Mouse (Mus musculus): ENCODE data around the gene Fer1l5. TPM values are rescaled to one million over a fixed set of nuclear protein-coding genes. Genes with fewer than 3 reads are reported as not detected.

Gene Fer1l5
- polyA plus RNA-seq, 1 experiment from 2014 or later: 0.61 TPM

DNA sequence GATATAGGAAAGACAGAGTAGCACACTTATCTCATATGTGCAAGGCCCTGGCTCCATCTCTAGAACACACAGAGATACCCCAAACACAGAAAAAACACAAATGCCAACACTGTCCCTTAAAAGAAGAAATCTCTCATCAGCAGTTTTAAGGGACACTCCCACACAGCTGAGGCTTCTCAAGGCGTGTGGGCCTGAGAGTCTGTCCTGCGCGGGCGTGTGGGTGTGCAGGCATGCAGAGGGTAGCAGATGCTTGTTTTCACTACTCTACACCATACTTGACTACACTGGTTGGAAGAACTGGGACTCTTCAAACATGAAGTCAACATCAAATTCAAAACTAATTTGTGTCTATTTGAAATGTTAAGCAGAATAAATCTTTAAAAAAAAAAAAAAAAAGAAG lies 19.7 kb upstream of the Fer1l5 start:
- H3K27me3 ChIP-seq (ENCODE audit: control insufficient read depth, insufficient read depth, low read length): no peaks in the 10 kb centered on the region
- H3K4me1 ChIP-seq (ENCODE audit: control insufficient read depth, insufficient read depth, low read length): no peaks in the 10 kb centered on the region
- no peak overlapping the region for H3K4me2 ChIP-seq (replicated peaks; ENCODE audit: low read depth, low read length)
- no peak overlapping the region for H3K27ac ChIP-seq (ENCODE audit: low read length)
- H3K4me3 ChIP-seq (ENCODE audit: low read depth, low read length): no peak overlapping the region
- no peaks in the 10 kb centered on the region for H3K9me3 ChIP-seq (ENCODE audit: control insufficient read depth, low read depth, low read length)
- H3K9ac ChIP-seq (replicated peaks; ENCODE audit: low read depth, low read length): no peak overlapping the region
- WGBS: 87% methylated on average over 4 of the region's 4 CpGs
- H3K36me3 ChIP-seq (ENCODE audit: control insufficient read depth, insufficient read depth, low read length): peaks cover 80% of the 10 kb centered on the region
- no peak for ATAC-seq (ENCODE audit: insufficient number of reproducible peaks, insufficient read depth, low FRiP score, low read depth)

DNA sequence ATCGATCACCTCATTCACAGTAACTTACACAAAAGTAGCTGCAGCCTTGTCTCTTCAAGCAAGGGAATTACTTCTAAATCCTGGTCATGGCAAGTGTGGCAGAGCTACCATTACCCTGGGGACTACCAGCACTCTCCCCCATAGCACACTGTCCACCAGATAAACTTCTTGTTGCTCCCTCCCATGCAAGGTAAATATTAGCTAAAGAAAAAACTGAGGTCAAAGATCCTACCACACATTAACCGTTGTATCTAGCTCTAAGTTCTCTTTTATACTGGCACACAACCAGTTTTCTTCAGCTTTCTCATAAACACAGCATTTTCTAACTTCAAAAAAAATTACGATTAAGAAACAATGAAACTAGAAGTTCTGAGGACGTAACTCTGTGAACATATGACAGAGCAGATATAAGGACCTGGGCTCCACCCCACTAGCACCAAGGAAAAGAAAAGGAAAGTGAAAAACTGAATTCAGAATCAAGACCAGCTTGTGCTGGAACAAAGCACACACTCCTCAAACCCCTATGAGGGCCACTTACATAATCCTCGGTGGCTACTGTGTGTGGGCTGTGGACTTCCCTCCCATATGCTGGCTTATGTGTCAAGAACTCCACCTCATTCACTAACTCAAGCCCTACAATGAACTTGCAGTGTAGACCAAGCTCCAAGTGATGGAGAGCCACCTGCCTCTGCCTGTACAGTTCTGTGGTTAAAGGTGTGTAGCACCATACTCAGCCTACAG lies 15.0 kb upstream of the Fer1l5 start:
- no peak for ATAC-seq (ENCODE audit: insufficient number of reproducible peaks, insufficient read depth, low FRiP score, low read depth)
- no peak overlapping the region for H3K27ac ChIP-seq (ENCODE audit: low read length)
- WGBS: 81% methylated on average over 5 of the region's 5 CpGs

DNA sequence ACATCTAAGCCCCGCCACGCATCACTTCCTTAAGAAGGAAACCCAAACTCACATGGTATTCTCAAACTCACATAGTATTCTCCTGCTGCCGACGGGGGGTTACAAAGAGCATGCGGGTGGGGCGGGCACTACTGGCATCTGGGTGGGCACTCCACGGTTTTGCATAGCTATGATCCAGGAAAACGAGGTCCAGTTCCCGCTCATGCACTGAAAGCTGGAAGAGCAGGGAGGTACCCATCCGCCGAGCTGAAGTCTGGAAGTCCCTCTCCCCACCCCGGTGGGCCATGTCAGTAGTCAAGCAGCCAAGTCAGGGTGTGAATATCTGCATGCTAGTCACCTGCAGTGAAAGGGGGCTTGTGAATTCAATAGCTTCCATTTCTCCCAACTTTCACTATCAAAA lies 4.4 kb upstream of the Fer1l5 start:
- ATAC-seq (ENCODE audit: insufficient number of reproducible peaks, insufficient read depth, low FRiP score, low read depth): no peak
- 51% methylated on average over 12 of the region's 12 CpGs for whole genome bisulfite sequencing
- H3K9me3 ChIP-seq (ENCODE audit: control insufficient read depth, low read depth, low read length): no peaks in the 10 kb centered on the region
- H3K36me3 ChIP-seq (ENCODE audit: control insufficient read depth, insufficient read depth, low read length): peaks cover 20% of the 10 kb centered on the region
- H3K27ac ChIP-seq (ENCODE audit: low read length): no peak overlapping the region
- H3K9ac ChIP-seq (replicated peaks; ENCODE audit: low read depth, low read length): 0 out of 2 replicates have a peak overlapping the region, but pooled peaks have one; percentile 84
- no peaks in the 10 kb centered on the region for H3K27me3 ChIP-seq (ENCODE audit: control insufficient read depth, insufficient read depth, low read length)
- peak overlapping the region; percentile 80 for H3K4me2 ChIP-seq (replicated peaks; ENCODE audit: low read depth, low read length)
- peak overlapping the region; percentile 84 for H3K4me3 ChIP-seq (ENCODE audit: low read depth, low read length)
- H3K4me1 ChIP-seq (ENCODE audit: control insufficient read depth, insufficient read depth, low read length): peaks cover 13% of the 10 kb centered on the region; the same call in 1 of the 2 replicates

More for the DNA sequence above, 15.0 kb upstream of the Fer1l5 start:
- Histone ChIP-seq H3K9ac (replicated peaks; ENCODE audit: low read depth, low read length) (no peak overlapping the region), H3K27me3 (ENCODE audit: control insufficient read depth, insufficient read depth, low read length) (no peaks in the 10 kb centered on the region), H3K36me3 (ENCODE audit: control insufficient read depth, insufficient read depth, low read length) (peaks cover 70% of the 10 kb centered on the region), H3K4me2 (replicated peaks; ENCODE audit: low read depth, low read length) (no peak overlapping the region), H3K9me3 (ENCODE audit: control insufficient read depth, low read depth, low read length) (no peaks in the 10 kb centered on the region), H3K4me3 (ENCODE audit: low read depth, low read length) (no peak overlapping the region), H3K4me1 (ENCODE audit: control insufficient read depth, insufficient read depth, low read length) (no peaks in the 10 kb centered on the region)

DNA sequence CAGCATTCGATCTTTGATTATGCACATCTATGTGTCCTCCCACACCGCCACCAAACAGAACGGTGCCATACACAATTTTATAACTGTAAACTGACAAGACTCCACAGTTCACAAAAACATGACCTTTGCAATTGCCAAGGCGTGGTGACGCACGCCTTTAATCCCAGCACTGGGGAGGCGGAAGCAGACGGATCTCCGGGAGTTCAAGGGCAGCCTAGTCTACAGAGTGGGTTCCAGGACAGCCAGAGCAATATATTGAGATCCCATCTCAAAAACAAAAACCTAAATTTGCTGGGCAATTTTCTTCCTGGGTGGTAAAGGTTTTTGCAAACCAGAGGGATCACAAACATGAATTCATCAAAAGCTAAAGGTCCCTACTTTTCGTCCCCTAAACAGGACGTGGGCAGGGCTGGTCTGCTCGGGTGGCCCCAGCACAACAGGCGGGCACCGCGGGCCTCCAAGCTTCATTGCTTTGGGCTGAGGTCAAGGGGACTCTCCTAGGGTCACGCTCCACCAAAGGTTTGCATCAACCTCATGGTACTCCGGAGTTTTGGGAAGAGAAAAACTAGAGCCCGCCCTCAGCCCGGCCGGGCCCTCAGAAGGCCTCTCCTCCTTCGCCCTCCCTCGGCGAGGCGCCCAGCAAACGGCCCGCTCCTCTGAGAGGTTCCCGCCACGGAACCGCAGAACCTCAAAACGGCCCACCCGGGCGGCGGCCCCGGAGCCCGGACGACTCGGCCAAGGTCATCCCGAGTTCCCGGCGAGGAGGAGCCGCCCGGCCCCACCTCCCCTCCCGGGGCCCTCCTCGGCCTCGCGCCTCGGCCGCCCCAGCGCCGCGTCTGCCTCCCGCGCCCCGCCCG lies 3.8 kb upstream of the Fer1l5 start:
- Histone ChIP-seq H3K4me2 (replicated peaks; ENCODE audit: low read depth, low read length) (peak overlapping the region; percentile 80), H3K4me1 (ENCODE audit: control insufficient read depth, insufficient read depth, low read length) (peaks cover 13% of the 10 kb centered on the region; the same call in 1 of the 2 replicates), H3K9ac (replicated peaks; ENCODE audit: low read depth, low read length) (peak overlapping the region; percentile 84), H3K4me3 (ENCODE audit: low read depth, low read length) (peak overlapping the region; percentile 84), H3K9me3 (ENCODE audit: control insufficient read depth, low read depth, low read length) (no peaks in the 10 kb centered on the region), H3K27me3 (ENCODE audit: control insufficient read depth, insufficient read depth, low read length) (no peaks in the 10 kb centered on the region), H3K27ac (ENCODE audit: low read length) (peak overlapping the region; percentile 66; the same call in 1 of the 2 replicates), H3K36me3 (ENCODE audit: control insufficient read depth, insufficient read depth, low read length) (peaks cover 20% of the 10 kb centered on the region)
- 3% methylated on average over 53 of the region's 55 CpGs for WGBS
- peak; percentile 84 for ATAC-seq (ENCODE audit: insufficient number of reproducible peaks, insufficient read depth, low FRiP score, low read depth)

DNA sequence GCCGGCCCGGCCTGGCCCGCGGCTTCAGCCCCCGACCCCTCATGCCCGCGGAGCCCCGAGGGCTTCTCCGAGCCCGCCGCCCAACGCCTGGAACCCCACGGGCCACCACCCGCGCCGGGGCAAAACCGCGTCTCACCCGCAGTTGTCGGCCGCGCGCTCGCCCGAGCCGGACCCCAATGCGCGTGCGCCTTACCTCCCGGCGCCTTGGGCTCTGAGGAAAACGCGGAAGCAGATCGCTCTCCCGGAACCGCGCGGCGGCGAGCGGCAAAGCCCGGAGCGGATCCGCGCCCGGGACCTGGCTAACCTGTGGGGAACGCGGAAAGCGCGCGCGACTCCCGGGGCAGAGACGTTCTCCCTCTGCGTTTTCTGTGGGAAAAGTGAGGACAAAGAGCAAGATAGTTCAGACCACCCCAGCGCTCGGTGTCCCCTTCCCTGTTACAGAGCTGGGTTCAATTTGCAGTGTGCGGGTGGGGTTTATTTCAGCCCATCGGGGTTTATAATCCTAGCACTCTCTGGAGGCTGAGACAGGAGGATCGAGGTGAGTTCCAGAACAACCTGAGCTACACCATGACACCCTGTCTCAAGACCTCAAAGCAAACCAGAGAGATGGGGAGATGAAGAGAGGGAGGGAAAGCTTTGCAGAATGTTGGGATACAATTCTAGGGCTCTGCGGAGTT lies 3.0 kb upstream of the Fer1l5 start, which contains the start of gene Kansl3:
Kansl3 (minus strand) TSS at position 213 of the 677 bp plus-strand sequence.
- peaks cover 13% of the 10 kb centered on the region; the same call in 1 of the 2 replicates for H3K4me1 ChIP-seq (ENCODE audit: control insufficient read depth, insufficient read depth, low read length)
- H3K9ac ChIP-seq (replicated peaks; ENCODE audit: low read depth, low read length): peak within 1 kb of the TSS; percentile 84
- peak within 1 kb of the TSS; percentile 66; the same call in 1 of the 2 replicates for H3K27ac ChIP-seq (ENCODE audit: low read length)
- no peaks in the 10 kb centered on the region for H3K27me3 ChIP-seq (ENCODE audit: control insufficient read depth, insufficient read depth, low read length)
- ATAC-seq (ENCODE audit: insufficient number of reproducible peaks, insufficient read depth, low FRiP score, low read depth): peak; percentile 80
- peaks cover 14% of the 10 kb centered on the region for H3K36me3 ChIP-seq (ENCODE audit: control insufficient read depth, insufficient read depth, low read length)
- no peaks in the 10 kb centered on the region for H3K9me3 ChIP-seq (ENCODE audit: control insufficient read depth, low read depth, low read length)
- peak within 1 kb of the TSS; percentile 80 for H3K4me2 ChIP-seq (replicated peaks; ENCODE audit: low read depth, low read length)
- 4% methylated on average over 52 of the region's 61 CpGs for WGBS
- peak within 1 kb of the TSS; percentile 84 for H3K4me3 ChIP-seq (ENCODE audit: low read depth, low read length)

DNA sequence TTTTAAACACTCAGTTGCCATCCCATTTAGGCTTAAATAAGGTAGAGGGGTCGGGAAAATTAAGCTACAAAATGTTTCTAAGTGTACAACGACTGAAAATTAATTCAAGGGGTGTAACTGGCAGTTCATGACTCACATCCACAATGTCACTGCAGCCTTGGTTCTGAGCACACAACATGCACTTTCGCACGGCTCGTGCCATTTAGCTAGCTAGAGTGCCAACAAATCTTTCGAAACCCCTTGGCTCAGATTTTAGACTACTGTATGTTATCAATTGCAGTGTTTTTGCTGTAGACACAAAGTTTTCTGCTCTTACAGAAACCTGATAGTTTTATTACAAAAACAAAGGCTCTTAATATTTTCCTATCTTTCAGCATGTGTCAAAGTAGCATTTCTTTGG lies 1.2 kb upstream of the Fer1l5 start:
- no peak overlapping the region for H3K27ac ChIP-seq (ENCODE audit: low read length)

DNA sequence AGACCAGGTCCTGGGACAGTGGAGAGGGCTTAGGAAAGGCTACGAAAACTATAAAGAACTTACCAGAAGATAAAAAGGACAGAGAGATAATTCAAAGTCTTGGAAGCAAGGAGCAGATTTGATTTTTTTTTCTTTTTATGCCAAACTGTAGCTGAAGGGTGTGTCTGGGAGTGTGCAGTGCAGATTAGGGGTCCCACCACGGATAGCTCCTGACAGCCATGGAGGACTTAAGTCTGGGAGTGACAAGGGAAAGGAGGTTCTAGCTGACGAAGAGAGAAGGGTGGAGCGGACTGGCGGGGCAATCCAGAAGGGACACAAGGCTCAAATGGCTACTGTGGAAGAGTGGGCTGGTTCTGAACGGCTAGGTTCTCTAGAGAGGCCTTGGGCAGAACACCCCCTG lies 6.8 kb downstream of the Fer1l5 start:
- 70% methylated on average over 6 of the region's 6 CpGs for WGBS
- Histone ChIP-seq H3K36me3 (ENCODE audit: control insufficient read depth, insufficient read depth, low read length) (no peaks in the 10 kb centered on the region), H3K4me3 (ENCODE audit: low read depth, low read length) (no peak overlapping the region), H3K9me3 (ENCODE audit: control insufficient read depth, low read depth, low read length) (no peaks in the 10 kb centered on the region), H3K27ac (ENCODE audit: low read length) (no peak overlapping the region), H3K27me3 (ENCODE audit: control insufficient read depth, insufficient read depth, low read length) (no peaks in the 10 kb centered on the region), H3K4me1 (ENCODE audit: control insufficient read depth, insufficient read depth, low read length) (no peaks in the 10 kb centered on the region), H3K9ac (replicated peaks; ENCODE audit: low read depth, low read length) (no peak overlapping the region), H3K4me2 (replicated peaks; ENCODE audit: low read depth, low read length) (no peak overlapping the region)
- no peak for ATAC-seq (ENCODE audit: insufficient number of reproducible peaks, insufficient read depth, low FRiP score, low read depth)

More for the DNA sequence above, 1.2 kb upstream of the Fer1l5 start:
- 77% methylated on average over 6 of the region's 6 CpGs for WGBS
- ATAC-seq (ENCODE audit: insufficient number of reproducible peaks, insufficient read depth, low FRiP score, low read depth): no peak
- H3K9me3 ChIP-seq (ENCODE audit: control insufficient read depth, low read depth, low read length): no peaks in the 10 kb centered on the region
- no peak overlapping the region for H3K4me3 ChIP-seq (ENCODE audit: low read depth, low read length)
- peaks cover 13% of the 10 kb centered on the region; the same call in 1 of the 2 replicates for H3K4me1 ChIP-seq (ENCODE audit: control insufficient read depth, insufficient read depth, low read length)
- H3K27me3 ChIP-seq (ENCODE audit: control insufficient read depth, insufficient read depth, low read length): no peaks in the 10 kb centered on the region
- peaks cover 3% of the 10 kb centered on the region; the same call in 1 of the 2 replicates for H3K36me3 ChIP-seq (ENCODE audit: control insufficient read depth, insufficient read depth, low read length)
- no peak overlapping the region for H3K4me2 ChIP-seq (replicated peaks; ENCODE audit: low read depth, low read length)
- no peak overlapping the region for H3K9ac ChIP-seq (replicated peaks; ENCODE audit: low read depth, low read length)

DNA sequence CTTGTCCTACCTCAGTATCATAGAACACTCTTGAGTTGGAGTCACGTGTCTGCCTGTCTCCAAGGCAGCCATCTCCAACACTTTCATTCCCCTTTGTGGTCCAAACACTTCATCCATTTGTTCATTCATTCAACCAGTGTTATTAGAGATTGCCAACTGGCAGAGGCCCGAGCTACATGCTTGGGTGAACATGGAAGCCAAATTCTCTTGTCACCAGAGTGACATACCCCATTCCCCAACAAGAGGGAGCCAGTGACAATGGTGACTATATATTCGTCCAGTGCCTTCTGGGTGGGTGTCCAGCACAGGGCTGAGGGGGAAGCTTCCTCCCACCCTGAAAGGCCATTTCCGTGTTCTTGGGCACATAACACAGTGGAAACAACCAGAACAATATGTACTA lies 7.5 kb downstream of the Fer1l5 start:
- no peak overlapping the region for H3K27ac ChIP-seq (ENCODE audit: low read length)
- H3K27me3 ChIP-seq (ENCODE audit: control insufficient read depth, insufficient read depth, low read length): no peaks in the 10 kb centered on the region
- H3K4me2 ChIP-seq (replicated peaks; ENCODE audit: low read depth, low read length): no peak overlapping the region
- H3K4me3 ChIP-seq (ENCODE audit: low read depth, low read length): no peak overlapping the region
- no peaks in the 10 kb centered on the region for H3K9me3 ChIP-seq (ENCODE audit: control insufficient read depth, low read depth, low read length)
- 75% methylated on average over 4 of the region's 4 CpGs for WGBS
- H3K4me1 ChIP-seq (ENCODE audit: control insufficient read depth, insufficient read depth, low read length): no peaks in the 10 kb centered on the region
- no peak for ATAC-seq (ENCODE audit: insufficient number of reproducible peaks, insufficient read depth, low FRiP score, low read depth)
- no peaks in the 10 kb centered on the region for H3K36me3 ChIP-seq (ENCODE audit: control insufficient read depth, insufficient read depth, low read length)
- H3K9ac ChIP-seq (replicated peaks; ENCODE audit: low read depth, low read length): no peak overlapping the region
